Mouse (Mus musculus) lung, postnatal 14 days (tissue): ENCODE results near the gene Rrbp1.

ENCODE experiments used
- DNase-seq: peaks from one replicate; pipeline ENCODE4 v3.0.0; 2021

Gene Rrbp1

DNA sequence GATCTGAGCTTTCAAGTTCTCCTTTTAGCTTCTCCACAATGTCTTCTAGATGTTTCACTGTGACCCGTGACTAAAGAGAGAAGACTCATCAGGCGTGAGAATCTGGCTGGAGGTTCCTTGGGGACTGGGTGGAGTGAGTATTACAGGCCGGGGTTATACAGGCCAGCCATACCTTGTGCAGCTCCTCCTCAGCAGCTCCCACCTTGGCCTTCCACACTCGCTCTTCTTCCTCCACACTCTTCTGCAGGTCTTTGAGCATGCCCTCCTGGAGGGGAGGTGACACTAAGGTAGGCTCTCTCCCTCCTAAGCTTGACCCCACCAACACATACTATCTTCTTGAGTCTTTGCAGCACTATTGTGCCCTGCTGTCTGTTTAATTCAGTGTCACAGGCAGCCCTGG, 57.1 kb downstream of the Rrbp1 start:
- DNase-seq, result no peak

DNA sequence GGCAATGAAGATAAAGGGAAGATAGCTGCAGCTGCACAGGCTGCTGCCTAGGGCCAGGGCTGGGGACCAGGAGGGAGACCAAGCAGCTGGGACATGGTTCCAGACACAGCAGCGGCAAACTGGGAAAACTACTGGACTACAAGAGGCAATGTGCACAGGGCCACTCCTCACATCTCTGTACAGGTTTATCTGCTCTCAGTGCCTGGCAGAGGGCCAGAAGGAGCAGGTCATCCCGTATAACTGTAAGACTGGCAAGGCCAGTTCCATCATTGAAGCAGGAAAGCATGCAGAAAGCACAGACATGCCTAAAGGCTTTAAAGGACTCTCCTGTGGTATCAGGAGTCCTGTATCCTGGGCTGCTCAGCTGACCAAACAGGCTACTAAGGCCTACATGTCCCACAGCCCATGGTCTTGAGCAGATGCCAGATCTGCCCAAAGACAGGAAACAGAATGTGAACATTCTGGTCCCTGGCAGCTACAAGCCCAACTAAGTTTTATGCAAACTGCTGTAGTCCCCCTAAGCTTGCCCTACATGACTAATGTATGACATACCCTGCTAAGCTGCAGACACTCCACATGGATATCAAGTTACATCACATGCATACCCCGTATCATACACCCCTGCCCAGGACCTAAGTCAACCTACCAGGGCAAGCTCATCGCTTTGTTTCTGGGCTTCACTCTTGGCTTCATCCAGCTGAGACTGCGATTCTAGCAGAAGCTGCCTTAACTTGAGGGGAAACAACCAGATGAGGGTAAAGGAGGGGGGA, 59.3 kb downstream of the Rrbp1 start:
- peak; percentile 16 for DNase-seq

DNA sequence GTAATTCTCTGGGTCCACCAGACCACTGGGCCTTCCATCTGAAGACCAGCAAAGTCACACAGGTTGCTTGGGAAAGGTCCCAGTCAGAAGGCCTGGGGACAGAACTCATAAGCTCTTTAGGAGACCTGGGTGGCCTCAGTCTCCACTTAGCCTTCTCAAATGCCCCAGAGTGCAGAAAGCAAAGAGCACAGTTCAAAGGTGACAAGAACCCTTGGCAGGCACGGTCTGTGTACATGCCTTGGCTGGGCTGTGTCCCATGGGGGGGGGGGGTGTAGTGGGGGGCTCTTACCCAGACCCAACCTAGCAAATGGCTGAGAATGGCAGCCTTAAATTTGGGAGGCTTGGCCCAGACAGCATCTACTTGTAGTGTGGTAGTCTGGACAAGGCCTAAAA, 60.0 kb downstream of the Rrbp1 start:
- no peak for DNase-seq

DNA sequence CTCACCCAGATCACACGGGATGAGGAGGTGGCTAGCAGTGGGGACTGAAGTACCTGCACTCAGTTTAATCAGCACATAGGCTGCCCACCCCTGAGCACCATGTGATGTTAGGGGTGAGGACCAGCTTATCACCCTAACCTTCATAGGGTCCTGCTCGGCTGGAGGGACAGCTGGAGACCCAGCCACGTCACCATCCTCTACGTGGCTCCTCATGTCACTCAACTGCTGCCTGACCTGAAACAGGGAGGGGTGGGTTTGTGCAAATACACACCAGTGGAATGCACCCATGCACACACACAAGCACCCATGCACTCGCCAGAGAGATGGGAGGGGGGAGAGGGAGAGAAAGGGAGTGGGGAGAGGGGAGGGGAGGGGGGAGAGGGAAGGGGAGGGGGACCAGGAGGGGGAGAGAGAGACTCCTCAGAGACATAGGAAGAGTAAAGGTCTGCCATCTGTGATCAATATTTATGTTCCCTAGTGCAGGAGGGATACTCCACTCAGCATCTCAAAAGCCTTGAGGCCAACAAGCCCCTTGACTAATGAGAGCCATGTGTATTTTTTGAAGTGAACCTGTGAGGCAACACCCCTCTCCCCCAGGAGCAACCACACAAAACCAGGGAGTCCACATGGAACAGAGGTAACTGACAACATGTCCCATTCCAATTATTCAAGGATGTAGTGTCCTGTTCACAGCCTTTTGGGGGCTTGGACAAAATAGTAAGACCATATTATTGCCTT, 60.6 kb downstream of the Rrbp1 start:
- DNase-seq, result no peak

DNA sequence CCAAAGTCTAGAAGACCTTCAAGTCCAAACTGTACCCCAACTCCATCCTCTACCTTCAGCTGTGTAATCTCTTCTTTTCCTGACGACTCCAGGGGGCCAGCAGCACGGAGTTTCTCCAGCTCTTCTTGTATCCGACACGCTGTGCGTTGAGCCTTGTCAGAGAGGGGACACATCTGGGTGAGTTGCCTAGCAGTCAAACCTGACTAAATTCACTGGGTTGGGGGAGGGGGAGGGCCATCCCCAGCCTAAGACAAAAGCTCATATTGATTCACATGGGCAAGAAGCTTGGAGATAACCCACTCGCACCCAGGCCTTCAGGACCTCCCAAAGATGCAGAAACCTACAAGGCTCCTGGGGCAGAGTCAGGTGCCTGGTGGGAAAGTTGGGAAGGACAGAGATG, 61.8 kb downstream of the Rrbp1 start:
- DNase-seq, result no peak

DNA sequence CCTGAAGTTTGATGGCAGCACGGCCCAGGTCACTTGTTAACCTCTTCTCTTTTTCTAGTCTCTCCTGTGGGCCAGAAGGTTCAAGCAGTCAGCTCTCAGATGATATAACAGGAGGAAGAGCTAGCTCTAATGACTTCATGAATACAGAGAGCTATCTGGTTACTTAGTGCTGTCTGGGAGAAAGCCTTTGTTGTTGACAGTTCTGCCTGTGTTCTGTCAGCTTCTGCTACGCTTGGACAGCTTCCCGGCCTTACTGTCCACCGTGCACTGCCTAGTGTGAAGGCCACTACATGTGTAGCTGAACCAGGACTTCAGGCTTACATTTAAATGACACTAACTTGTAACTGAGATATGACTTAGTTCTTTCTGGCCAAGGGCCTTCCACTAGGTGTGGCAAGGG, 62.6 kb downstream of the Rrbp1 start:
- no peak for DNase-seq

DNA sequence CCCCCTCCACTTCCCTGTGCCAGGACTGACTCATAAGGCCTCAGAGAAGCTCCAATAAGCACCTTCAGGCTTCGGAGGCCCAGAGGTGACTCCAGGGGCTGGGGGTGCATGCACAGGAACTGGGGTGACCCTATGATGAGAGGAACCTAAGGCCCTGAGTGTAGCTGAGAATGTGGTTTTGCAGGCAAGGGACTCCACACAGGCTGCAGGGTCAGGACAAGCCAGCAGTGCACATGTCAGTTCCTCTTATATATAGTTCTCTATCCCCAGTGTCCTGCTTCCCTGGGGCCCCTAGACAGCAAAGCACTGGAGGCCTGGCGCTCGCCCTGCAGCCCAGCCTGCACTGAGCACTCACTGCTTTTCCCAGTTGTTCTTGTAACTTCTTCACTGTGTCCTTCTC, 63.1 kb downstream of the Rrbp1 start:
- DNase-seq, result no peak

DNA sequence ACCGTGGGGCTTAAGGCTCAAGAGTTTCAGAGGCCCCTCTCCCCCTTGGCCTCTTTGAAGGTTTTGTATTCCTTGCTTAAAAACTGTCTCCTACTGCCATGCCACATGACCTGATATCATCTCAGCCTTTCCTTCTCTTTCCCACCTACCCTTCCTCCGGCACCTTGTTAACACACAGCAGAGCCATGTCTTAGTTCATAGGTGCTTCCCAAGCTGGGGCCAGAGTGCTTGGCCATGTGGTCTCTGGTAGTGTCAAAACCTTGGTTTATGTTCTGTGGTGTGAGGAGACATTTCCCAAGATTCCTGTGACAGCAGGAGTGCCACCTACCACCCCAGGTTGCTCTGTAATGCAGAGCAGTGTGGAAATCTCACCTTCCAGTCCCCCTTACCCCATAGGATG, 64.7 kb downstream of the Rrbp1 start:
- no peak for DNase-seq

DNA sequence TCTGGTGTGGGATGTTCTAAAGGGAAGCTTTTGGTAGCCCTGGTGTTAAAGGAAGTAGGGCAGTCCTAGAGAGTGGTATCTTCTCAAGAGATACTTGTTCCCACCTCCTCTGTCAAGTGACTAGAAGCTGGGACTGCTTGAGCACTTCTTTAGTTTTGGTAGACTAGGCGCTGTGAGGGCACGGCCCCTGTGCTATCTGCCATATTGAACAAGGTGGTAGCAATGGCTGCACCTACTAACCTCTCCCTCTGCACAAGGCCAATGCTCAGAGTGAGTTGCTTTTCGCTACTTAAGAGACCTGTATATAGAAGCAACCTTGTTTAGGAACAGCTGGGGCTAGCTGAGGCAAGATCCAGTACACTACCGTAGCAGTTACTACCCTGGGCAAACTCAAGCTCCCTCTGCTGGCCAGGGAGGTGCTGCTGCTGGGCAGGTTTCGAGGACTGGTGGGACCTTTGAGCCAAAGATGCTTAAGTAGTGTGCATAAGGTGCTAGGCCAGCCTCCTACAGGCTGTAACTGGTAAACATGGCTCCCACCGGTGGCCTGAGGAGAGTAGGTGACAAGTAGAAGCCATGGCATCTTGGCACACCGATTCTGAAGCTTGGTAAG, 65.5 kb downstream of the Rrbp1 start:
- DNase-seq, result peak; percentile 57

DNA sequence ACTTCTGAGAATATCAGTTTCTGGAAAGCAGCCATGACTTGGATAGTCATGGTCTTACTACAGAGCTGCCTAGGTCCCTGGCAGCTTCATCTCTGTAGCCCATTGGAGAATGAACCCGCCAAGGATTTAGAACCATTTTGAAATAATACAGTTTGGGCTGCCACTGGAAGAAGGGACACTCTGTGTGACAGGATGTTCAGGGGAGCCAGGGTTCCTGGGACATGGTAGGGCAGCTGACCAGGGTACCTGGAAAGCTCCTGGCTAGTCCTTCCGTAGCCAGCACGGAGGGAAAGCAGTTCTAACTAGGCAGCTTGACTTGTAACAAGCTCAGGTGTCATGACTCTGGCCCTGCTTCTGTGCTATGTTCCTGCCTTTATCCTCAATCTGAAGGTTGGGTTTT, 66.3 kb downstream of the Rrbp1 start:
- no peak for DNase-seq

DNA sequence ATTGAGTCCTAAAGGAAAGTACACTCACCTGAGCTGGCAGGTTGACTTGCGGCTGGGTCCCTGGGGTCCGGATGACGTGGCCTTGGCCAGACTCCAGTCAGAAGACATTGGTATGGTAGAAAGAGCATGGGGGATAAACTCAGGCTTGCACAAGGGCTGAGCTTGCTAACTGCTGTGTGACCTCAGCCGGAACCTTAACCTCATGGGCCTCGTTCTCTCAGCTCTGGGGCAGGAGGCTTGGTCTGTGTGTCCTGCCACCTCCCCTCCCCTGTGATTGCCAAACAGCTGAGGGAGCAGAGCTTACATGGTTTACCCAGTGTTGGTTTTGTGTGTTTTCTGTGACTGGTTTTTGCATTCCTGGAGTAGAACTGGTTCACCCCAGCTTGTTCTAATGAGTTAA, 70.7 kb downstream of the Rrbp1 start:
- no peak for DNase-seq

DNA sequence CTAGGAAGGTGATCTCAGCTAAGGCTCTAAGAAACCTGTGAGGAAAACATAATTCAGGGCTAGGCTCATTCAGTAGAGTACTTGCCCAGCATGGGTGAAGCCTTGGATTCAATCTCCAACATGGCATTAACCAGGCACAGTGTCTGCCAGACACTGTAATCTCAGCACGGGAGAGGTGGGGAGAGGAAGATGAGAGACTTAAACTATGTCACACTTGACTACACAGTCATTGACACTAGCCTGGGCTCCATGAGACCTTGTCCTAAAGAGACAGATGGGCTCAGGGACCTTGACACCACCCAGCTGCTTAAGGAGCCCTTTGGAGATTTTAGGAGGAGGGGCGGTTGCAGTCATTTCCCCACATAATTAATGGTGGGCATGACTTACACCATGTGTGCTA, 73.2 kb downstream of the Rrbp1 start:
- no peak for DNase-seq

DNA sequence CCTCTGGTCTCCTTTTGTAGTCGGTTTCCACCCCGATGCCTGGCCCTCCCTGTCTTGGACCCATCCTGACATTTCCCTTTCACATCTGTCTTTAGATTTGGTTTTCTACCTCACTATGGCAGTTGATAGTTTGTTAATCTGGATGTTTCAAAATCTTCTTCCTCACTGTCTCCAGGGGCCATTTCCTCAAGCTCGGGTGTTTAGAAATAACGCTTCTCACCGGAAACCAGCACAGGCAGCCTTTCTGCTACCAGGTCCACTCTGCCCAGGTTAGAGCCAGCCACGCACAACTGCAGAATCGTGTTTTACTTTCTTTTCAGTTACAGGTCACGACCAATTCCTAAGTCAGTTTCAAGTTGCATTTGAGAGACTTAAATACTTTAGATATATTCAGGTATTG, 76.6 kb downstream of the Rrbp1 start:
- no peak for DNase-seq

DNA sequence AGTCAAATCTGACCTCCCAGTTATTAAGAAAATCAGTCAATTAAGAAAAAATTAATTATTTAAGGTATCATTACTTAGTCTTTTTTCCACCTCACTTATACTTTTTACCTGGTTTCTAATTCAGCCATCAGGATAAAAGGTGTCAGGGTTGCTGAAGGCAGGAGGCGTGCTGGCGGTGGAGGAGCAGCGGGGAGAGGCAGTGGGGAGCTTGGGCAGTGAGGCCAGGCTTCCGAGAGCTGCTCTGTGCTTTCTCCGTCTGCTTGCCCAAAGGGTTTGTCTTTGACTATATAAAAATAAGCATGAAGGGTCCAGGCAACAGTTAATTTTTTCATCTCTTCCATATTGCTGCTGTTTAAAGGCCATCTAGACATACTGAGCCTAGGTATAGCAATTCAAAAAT, 77.5 kb downstream of the Rrbp1 start:
- DNase-seq, result no peak

DNA sequence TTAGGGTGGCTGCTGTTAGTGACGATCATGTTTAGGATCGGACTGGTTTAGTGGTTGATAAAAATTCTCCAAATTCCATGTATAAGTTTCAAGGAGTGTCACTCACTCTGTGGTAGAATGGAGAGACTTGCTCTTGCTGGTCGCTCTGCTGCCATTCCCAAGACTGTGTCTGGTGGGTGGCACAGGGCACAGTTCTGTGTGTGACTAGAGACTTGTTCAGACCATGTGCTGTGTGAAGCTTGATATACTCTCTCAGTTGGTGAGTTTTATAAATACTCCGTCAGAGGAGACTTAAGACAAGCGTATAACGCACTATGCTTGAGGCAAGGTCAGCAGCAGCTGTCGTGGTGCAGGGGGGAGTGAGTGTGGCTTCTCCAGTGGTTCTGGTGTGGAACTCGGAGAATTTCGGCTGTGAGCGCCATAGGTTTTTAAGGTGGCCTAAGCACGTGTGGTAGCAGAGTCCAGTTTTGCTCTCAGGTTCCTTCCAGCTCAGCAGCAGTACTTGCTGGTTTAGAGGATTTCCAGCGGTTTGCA, 78.7 kb downstream of the Rrbp1 start:
- DNase-seq, result no peak

DNA sequence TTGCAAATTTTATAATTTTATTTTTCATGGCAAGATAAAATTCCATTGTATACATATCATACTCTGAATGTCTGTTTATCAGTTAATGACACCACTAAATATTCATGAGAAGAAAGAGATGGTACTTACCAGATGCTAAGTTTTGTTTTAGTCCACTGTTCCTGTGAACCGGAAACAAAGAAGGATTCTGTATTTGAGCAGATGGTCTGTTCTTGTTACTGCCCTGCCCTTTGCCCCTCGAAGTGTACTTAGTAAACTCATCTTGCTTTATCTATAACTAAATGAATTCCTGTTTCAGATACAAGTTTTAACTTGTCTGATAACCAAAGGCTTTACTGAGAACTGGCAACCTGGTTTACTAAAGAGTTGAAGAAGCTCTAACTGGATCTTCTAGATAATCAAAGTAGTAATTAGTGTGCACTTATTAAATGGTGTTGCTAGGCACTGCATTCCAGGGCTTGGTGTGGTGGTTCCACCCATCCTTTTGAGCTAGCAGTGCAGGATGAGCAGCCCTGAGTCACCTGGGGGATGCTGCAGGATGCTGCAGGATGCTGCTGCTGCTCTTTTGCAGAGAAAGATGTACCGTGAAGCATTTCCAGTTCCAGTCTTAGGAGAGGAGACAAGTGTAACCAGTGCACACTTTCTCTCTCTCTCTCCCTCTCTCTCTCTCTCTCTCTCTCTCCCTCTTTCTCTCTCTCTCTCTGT, 81.3 kb downstream of the Rrbp1 start:
- DNase-seq, result no peak

DNA sequence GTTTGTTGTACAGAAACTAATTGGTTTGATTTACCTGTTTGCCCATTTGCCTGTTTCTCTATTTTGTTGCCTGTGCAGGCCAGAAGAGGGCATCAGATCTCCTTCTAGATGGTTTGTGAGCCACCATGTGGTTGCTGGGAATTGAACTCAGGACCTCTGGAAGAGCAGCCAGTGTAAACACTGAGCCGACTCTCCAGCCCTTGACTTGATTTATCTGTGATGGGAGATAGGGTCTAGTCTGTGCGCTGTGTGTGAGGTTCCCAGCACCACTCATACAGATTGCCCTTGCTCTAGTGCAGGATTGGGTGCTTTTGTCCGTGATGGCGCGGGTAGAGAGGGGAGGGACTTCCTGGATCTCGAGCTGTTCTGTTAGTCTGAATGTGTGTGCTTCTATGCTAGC, 85.2 kb downstream of the Rrbp1 start:
- DNase-seq, result no peak

DNA sequence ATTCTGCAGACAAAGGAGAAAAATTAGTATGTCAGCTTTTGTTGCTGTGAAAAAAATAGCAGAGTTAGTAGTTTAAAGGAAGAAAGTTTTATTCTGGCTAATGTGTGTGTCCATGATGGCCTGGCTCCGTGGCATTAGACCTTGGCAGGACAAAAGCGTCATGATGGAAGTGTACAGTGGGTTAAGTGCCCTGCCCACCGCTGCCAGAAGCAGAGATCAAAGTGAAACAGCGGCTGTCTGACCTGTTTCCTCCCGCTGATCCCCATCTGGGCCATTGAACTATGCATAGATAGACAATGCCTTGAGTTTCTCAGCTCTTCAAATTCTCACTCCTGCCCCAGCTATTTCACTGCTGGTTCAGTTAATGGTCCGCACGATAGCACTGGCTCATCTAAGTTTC, 87.0 kb downstream of the Rrbp1 start:
- DNase-seq, result no peak

DNA sequence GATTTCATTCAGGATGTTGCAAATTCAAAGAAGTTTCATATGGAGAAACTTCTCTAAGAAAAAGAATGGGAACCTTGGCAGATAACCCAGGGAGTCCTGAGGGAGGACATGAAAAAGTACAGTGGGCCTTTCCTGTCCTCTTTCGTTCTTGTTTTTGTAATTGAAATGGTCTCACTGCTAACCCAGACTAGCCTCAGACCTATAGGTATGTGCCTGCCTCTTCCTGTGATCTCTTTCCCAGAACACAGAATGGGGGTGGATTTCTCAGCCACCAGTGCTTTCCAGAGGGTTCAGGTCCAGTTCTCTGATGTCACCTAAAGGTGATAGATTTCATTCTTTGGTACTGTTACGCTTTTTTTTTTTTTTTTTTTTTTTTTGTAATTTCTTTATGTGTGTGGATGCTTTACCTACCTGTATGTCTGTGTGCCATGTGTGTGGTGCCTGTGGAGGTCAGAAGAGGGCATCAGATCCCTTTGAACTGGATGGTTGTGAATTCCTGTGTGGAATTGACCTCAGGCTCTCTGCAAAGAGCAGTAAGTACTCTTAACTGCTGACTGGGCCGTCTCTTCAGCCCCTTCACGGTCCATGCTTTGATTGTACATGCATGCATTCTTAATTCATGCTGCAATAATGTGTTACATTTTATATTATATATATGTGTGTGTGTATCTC, 92.1 kb downstream of the Rrbp1 start:
- DNase-seq, result no peak

DNA sequence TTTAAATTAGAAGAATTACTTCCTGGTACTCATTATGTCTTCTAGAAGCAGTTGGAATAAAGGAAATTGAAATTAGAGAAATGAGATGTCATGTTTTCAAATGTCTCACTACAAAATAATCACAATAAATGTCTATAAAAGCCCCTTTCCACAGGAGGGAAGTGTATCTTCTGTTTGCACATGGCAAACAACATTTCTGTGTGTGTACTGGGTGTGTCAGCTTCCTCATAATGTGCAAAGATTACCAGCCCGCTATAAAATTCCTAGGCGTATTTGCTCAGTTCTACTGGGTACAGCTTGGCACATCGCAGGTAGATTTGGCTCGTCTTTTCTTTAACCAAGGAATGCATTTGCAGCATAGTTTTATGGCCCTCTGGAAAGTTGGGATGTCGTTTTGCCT, 93.4 kb downstream of the Rrbp1 start:
- no peak for DNase-seq

DNA sequence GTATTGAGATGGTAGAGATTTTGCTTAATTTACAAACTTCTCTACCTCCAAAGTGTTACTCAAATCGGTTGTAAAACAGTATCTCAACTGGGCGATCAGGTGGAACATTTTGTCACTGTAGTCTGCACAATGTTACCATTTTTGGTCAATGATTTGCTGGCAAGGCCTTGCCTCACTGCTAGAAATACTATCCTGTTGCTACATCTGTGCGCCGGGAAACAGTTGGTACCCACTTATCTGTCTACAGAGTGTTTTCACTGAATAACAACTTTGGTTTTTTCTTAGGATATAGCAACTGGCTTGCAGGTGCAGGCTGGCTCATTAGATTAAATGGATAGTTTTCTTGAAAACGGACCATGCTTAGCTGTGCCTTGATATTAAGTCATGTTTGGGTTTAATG, 94.8 kb downstream of the Rrbp1 start:
- DNase-seq, result peak; percentile 32

DNA sequence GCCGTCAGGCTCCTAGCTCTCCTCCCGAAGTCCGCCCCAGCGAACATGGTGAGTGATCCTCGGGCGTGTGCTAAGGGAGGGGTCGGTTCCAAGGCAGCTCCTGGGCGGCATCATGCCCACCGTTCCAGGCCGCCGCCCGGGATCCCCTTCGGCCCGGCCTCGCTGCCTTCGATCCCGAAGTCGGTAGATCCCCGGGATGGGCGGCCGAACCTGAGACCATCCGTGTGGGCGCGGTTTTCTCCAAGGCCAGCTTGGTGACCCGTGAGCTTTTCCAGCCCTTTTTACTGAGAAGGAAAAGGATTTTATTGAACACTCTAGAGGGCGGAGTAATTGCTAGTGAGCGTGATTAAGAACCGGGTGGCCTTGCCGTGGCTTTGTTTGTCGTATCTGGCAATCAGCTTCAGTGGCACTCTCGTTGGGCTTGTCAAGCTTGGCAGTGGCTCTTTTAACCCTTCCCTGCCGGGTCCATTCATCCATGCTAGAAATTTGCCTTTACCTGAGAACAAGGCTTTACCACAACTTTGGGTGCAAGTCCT, 95.4 kb downstream of the Rrbp1 start:
- DNase-seq, result peak; percentile 59
